Mouse (Mus musculus) adrenal gland, adult 2 months (tissue): ENCODE data around the gene Olfr119. TPM values are rescaled to one million over a fixed set of nuclear protein-coding genes. Genes with fewer than 3 reads are reported as not detected.
"Not testable (repeated sequence)": the region's sequence is repeated elsewhere in the genome, so short reads cannot be mapped to it uniquely, and the experiment has no call there.

ENCODE experiments used
- DNase-seq: peaks from one replicate; pipeline ENCODE4 v3.0.0; 2021
- long read RNA-seq: library from polyadenylated mRNA; stranded (forward); transcript quantifications from one replicate; pipeline ENCODE4 v2.0.0, GENCODE M21; 2021
- polyA plus RNA-seq: library from polyadenylated mRNA; depleted of rRNA; stranded (reverse); fragments of >200 nt; gene quantifications from 2 replicates; pipeline ENCODE4 v1.2.3, GENCODE M21; 2012; rRNA removed
- total RNA-seq, 2 experiments: library from RNA; stranded (reverse); gene quantifications; 2 replicates each; pipeline ENCODE4 v1.2.3; 2021

Gene Olfr119
- total RNA-seq = not detected
- polyA plus RNA-seq = not detected in 2 replicates
- long read RNA-seq = 0 reads

GRCm38 (mm10) chr17:37696264-37696663 is at the start of gene Olfr119:
Gene Olfr119 (plus strand): TSS chr17:37696564.
- not testable (repeated sequence) for DNase-seq

GRCm38 (mm10) chr17:37663682-37664081 is 32.7 kb upstream of the Olfr119 start, which contains the start of gene Olfr117:
Gene Olfr117 (minus strand): TSS chr17:37663782.
- DNase-seq = no peak

DNA sequence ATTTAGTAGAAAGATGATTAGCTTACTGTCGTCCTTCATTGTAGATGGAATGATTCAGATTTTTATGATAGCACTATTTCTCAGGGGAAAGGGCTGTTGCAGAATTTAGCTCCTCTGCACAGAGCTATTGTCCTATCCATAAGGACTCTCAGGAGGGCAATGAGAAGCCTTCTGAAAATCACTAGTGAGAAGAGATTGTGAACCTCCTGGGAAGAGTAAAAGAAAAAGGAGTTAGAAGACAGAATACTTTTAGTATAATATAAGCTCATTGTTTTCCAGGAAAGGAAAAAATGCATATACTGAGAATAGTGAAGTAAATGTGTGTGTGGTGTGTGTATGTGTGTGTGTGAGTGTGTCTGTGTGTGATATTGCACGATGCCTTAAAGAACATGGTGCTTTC is 29.7 kb upstream of the Olfr119 start, which contains the start of gene Olfr118:
TSS of gene Olfr118 (plus strand) at position 301 of the 400 bp plus-strand sequence.
- no peak for DNase-seq

GRCm38 (mm10) chr17:37721508-37721907 is 25.1 kb downstream of the Olfr119 start, which contains the start of gene Olfr120:
Gene Olfr120 (plus strand): TSS chr17:37721808.
- DNase-seq = no peak

- DNase-seq = no peak
These were observed 41.7 kb downstream of the Olfr119 start for GRCm38 (mm10) chr17:37738070-37738469.

Other genes starting within 250 kb of the Olfr119 start
- gene Olfr109, start 237.6 kb upstream of the Olfr119 start, total RNA-seq = not detected
- gene Olfr109, start 237.6 kb upstream of the Olfr119 start, polyA plus RNA-seq = not detected in 2 replicates
- 1 to 10 TPM in 1 of 2 experiments, under 1 TPM in 1; 0.43 to 1.7 TPM for gene H2-M2, start 213.0 kb upstream of the Olfr119 start, total RNA-seq
- 0.62 and 0.90 TPM in 2 replicates for gene H2-M2, start 213.0 kb upstream of the Olfr119 start, polyA plus RNA-seq
- not detected for gene Olfr110, start 204.1 kb upstream of the Olfr119 start, total RNA-seq
- gene Olfr110, start 204.1 kb upstream of the Olfr119 start, polyA plus RNA-seq = 0.09 and 0.11 TPM in 2 replicates
- gene Olfr111, start 188.5 kb upstream of the Olfr119 start, total RNA-seq = under 1 TPM; 0.14 to 0.17 TPM
- gene Olfr111, start 188.5 kb upstream of the Olfr119 start, polyA plus RNA-seq = 0.09 and 0.73 TPM in 2 replicates
- gene Olfr112, start 127.1 kb upstream of the Olfr119 start, total RNA-seq = not detected
- gene Olfr112, start 127.1 kb upstream of the Olfr119 start, polyA plus RNA-seq = not detected in 2 replicates
- gene Olfr113, start 118.9 kb upstream of the Olfr119 start, total RNA-seq = not detected
- not detected in 2 replicates for gene Olfr113, start 118.9 kb upstream of the Olfr119 start, polyA plus RNA-seq
- not detected for gene Olfr114, start 103.8 kb upstream of the Olfr119 start, total RNA-seq
- not detected in 2 replicates for gene Olfr114, start 103.8 kb upstream of the Olfr119 start, polyA plus RNA-seq
- gene Olfr115, start 69.5 kb upstream of the Olfr119 start, total RNA-seq = not detected
- gene Olfr115, start 69.5 kb upstream of the Olfr119 start, polyA plus RNA-seq = not detected in 2 replicates
- not detected for gene Olfr116, start 69.4 kb upstream of the Olfr119 start, total RNA-seq
- not detected in 2 replicates for gene Olfr116, start 69.4 kb upstream of the Olfr119 start, polyA plus RNA-seq
- not detected for gene Olfr117, start 32.8 kb upstream of the Olfr119 start, total RNA-seq
- not detected in 2 replicates for gene Olfr117, start 32.8 kb upstream of the Olfr119 start, polyA plus RNA-seq
- gene Olfr118, start 29.6 kb upstream of the Olfr119 start, total RNA-seq = not detected
- gene Olfr118, start 29.6 kb upstream of the Olfr119 start, polyA plus RNA-seq = not detected in 2 replicates
- gene Olfr120, start 25.2 kb downstream of the Olfr119 start, total RNA-seq = not detected
- not detected in 2 replicates for gene Olfr120, start 25.2 kb downstream of the Olfr119 start, polyA plus RNA-seq
- gene Olfr121, start 52.3 kb downstream of the Olfr119 start, total RNA-seq = not detected
- not detected in 2 replicates for gene Olfr121, start 52.3 kb downstream of the Olfr119 start, polyA plus RNA-seq
- not detected for gene Olfr122, start 72.0 kb downstream of the Olfr119 start, total RNA-seq
- gene Olfr122, start 72.0 kb downstream of the Olfr119 start, polyA plus RNA-seq = not detected in 2 replicates
- not detected for gene Olfr123, start 97.0 kb downstream of the Olfr119 start, total RNA-seq
- not detected in 2 replicates for gene Olfr123, start 97.0 kb downstream of the Olfr119 start, polyA plus RNA-seq
- gene Olfr124, start 103.3 kb downstream of the Olfr119 start, total RNA-seq = not detected
- not detected in 2 replicates for gene Olfr124, start 103.3 kb downstream of the Olfr119 start, polyA plus RNA-seq
- not detected for gene Olfr125, start 136.4 kb downstream of the Olfr119 start, total RNA-seq
- gene Olfr125, start 136.4 kb downstream of the Olfr119 start, polyA plus RNA-seq = not detected in 2 replicates
- not detected for gene Olfr126, start 150.9 kb downstream of the Olfr119 start, total RNA-seq
- not detected in 2 replicates for gene Olfr126, start 150.9 kb downstream of the Olfr119 start, polyA plus RNA-seq
- gene Olfr127, start 203.9 kb downstream of the Olfr119 start, total RNA-seq = not detected
- not detected in 2 replicates for gene Olfr127, start 203.9 kb downstream of the Olfr119 start, polyA plus RNA-seq
- not detected for gene Olfr128, start 224.0 kb downstream of the Olfr119 start, total RNA-seq
- not detected in 2 replicates for gene Olfr128, start 224.0 kb downstream of the Olfr119 start, polyA plus RNA-seq